Mouse (Mus musculus): ENCODE data around the gene 4931428F04Rik. TPM values are rescaled to one million over a fixed set of nuclear protein-coding genes. Genes with fewer than 3 reads are reported as not detected.
A peak's percentile ranks its signal among the peaks of the same experiment; 100 is the strongest.
"Not testable (repeated sequence)": the region's sequence is repeated elsewhere in the genome, so short reads cannot be mapped to it uniquely, and the experiment has no call there.

4931428F04Rik gene
- total RNA-seq, 2 experiments from 2014 or later, result 0.93 to 2.7 TPM

DNA sequence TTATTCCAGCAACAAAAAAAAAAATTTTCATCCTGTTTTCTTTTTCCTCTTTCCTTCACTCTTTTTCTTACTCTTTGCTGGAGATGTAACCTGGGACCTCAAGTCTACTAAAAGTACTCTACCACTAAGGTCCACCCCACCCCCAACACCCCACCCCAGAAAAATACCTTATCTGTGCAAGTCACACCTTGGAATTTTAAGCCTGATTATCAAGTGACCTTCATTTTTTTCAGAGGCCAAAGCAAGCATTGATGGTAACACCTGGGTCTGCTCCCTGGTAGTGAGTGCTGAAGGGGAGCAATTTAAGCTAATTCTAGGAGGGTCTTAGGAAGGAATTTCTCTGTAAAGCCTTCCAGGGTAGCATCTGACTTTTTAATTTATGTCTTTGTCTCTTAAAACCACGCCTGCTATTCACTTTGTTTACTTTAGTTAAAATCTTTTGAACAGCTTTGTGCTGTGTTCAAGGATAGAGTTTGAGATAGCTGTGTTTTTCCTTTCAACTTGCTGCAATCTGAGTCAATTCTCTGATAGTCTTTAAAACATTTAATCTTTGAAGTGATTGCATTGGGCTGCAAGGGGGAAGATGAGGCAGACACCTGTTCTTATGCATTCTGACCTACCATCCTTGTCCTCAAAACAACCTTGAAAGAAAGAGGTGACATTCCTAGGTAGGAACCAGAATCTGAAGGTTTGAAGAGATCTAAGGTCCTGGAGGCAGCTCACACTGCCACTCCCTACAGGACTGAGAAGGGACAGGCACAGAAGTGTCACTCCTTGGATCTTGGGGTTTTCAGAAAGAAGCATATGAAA lies 56.3 kb downstream of the 4931428F04Rik start:
- ATAC-seq (replicated peaks; ENCODE audit: poor library complexity, severe bottlenecking), result no peak

DNA sequence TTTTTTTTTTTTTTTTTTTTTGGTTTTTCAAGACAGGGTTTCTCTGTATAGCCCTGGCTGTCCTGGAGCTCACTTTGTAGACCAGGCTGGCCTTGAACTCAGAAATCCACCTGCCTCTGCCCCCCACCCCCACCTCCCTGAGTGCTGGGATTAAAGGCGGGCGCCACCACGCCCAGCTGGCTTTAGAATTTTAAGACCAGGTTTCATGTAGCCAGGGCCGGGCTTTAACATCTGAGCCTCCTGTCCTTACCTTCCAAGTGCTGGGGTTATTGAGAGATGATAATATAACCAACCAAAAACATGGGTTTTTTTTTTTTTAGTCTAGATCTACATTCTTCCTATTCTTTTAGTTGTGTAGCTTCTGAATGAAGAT lies 57.4 kb downstream of the 4931428F04Rik start:
- ATAC-seq (replicated peaks; ENCODE audit: poor library complexity, severe bottlenecking), result not testable (repeated sequence)

DNA sequence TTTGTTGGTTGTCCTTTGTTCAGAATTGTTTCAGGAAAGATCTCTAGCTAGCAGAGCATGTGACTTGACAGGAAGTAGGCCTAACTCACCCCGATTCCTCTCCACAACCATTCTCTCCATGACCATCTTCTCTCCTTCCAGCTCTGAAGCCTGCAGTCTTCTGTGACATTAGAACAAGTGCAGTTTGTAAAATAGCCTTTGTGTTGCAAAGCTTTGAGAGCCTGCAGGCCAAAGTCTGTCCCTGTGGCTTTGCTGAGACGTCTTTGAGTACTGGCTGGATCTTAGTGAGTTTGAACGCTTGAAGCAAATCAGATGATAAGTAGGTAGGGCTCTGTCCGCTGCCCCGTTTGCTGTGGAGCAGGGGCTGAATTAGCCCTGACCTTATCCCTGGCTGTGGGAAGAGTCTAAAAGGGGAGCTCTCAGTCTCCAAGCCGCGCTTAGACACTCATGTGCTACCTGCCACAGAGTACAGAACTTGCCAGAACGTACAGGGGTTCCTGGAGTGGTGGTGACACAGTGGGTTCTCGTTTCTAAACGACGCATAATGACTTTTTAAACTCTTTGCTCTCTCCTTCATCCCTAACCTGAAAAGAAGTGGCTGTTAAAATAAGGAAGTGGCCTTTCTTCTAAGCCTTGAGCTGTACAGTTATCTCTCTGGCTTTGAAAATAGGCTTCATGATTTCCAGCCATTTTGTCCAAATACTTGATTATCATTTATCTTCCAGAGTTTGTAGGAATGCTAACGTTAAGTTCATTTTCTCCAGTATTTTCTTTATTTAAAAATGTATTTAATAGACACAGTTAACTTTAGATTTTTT lies 58.0 kb downstream of the 4931428F04Rik start:
- peak; percentile 59 for ATAC-seq (replicated peaks; ENCODE audit: poor library complexity, severe bottlenecking)

Other genes with a start within 250 kb of the 4931428F04Rik start
- not detected in 2 replicates for gene Ces3a, start 241.3 kb downstream of the 4931428F04Rik start, total RNA-seq (2014; fragmentation: Nextera tagmentation)
- gene Ces3a, start 241.3 kb downstream of the 4931428F04Rik start, total RNA-seq (2017), result not detected in 2 replicates
- gene Ces3b, start 206.1 kb downstream of the 4931428F04Rik start, total RNA-seq (2014; fragmentation: Nextera tagmentation), result not detected in 2 replicates
- not detected in 2 replicates for gene Ces3b, start 206.1 kb downstream of the 4931428F04Rik start, total RNA-seq (2017)
- not detected in 2 replicates for gene Ces4a, start 158.1 kb downstream of the 4931428F04Rik start, total RNA-seq (2014; fragmentation: Nextera tagmentation)
- gene Ces4a, start 158.1 kb downstream of the 4931428F04Rik start, total RNA-seq (2017), result not detected in 2 replicates
- gene Cbfb, start 119.2 kb downstream of the 4931428F04Rik start, total RNA-seq (2014; fragmentation: Nextera tagmentation), result 119 and 135 TPM in 2 replicates
- gene Cbfb, start 119.2 kb downstream of the 4931428F04Rik start, total RNA-seq (2017), result 177 and 185 TPM in 2 replicates
- 30.9 and 41.0 TPM in 2 replicates for gene D230025D16Rik, start 64.7 kb downstream of the 4931428F04Rik start, total RNA-seq (2014; fragmentation: Nextera tagmentation)
- 21.8 and 25.7 TPM in 2 replicates for gene D230025D16Rik, start 64.7 kb downstream of the 4931428F04Rik start, total RNA-seq (2017)
- gene B3gnt9, start 34.7 kb downstream of the 4931428F04Rik start, total RNA-seq (2014; fragmentation: Nextera tagmentation), result 0.32 TPM in 1 of 2 replicates, not detected in the other
- 1.0 TPM in 1 of 2 replicates, not detected in the other for gene B3gnt9, start 34.7 kb downstream of the 4931428F04Rik start, total RNA-seq (2017)
- gene Tradd, start 25.3 kb downstream of the 4931428F04Rik start, total RNA-seq (2014; fragmentation: Nextera tagmentation), result 8.7 and 9.4 TPM in 2 replicates
- gene Tradd, start 25.3 kb downstream of the 4931428F04Rik start, total RNA-seq (2017), result 15.8 and 21.0 TPM in 2 replicates
- 0.21 and 4.4 TPM in 2 replicates for gene Fbxl8, start 25.2 kb downstream of the 4931428F04Rik start, total RNA-seq (2014; fragmentation: Nextera tagmentation)
- 1.7 and 3.6 TPM in 2 replicates for gene Fbxl8, start 25.2 kb downstream of the 4931428F04Rik start, total RNA-seq (2017)
- gene Hsf4, start 20.1 kb downstream of the 4931428F04Rik start, total RNA-seq (2014; fragmentation: Nextera tagmentation), result not detected in 2 replicates
- not detected in 2 replicates for gene Hsf4, start 20.1 kb downstream of the 4931428F04Rik start, total RNA-seq (2017)
- gene Nol3, start 13.7 kb downstream of the 4931428F04Rik start, total RNA-seq (2014; fragmentation: Nextera tagmentation), result not detected in 2 replicates
- not detected in 2 replicates for gene Nol3, start 13.7 kb downstream of the 4931428F04Rik start, total RNA-seq (2017)
- not detected in 2 replicates for gene Exoc3l, start 6.2 kb upstream of the 4931428F04Rik start, total RNA-seq (2014; fragmentation: Nextera tagmentation)
- 0.60 and 2.5 TPM in 2 replicates for gene Exoc3l, start 6.2 kb upstream of the 4931428F04Rik start, total RNA-seq (2017)
- 139 and 170 TPM in 2 replicates for gene E2f4, start 7.8 kb upstream of the 4931428F04Rik start, total RNA-seq (2014; fragmentation: Nextera tagmentation)
- gene E2f4, start 7.8 kb upstream of the 4931428F04Rik start, total RNA-seq (2017), result 44.3 and 50.9 TPM in 2 replicates
- gene Elmo3, start 15.7 kb upstream of the 4931428F04Rik start, total RNA-seq (2014; fragmentation: Nextera tagmentation), result 2.6 and 5.6 TPM in 2 replicates
- gene Elmo3, start 15.7 kb upstream of the 4931428F04Rik start, total RNA-seq (2017), result 0.05 and 3.2 TPM in 2 replicates
- gene Lrrc29, start 36.4 kb upstream of the 4931428F04Rik start, total RNA-seq (2014; fragmentation: Nextera tagmentation), result 5.2 and 5.3 TPM in 2 replicates
- gene Lrrc29, start 36.4 kb upstream of the 4931428F04Rik start, total RNA-seq (2017), result 2.0 and 2.3 TPM in 2 replicates
- 82.8 and 106 TPM in 2 replicates for gene Tmem208, start 36.5 kb upstream of the 4931428F04Rik start, total RNA-seq (2014; fragmentation: Nextera tagmentation)
- 37.1 and 64.8 TPM in 2 replicates for gene Tmem208, start 36.5 kb upstream of the 4931428F04Rik start, total RNA-seq (2017)
- 7.0 and 12.9 TPM in 2 replicates for gene Fhod1, start 58.1 kb upstream of the 4931428F04Rik start, total RNA-seq (2014; fragmentation: Nextera tagmentation)
- gene Fhod1, start 58.1 kb upstream of the 4931428F04Rik start, total RNA-seq (2017), result 2.5 and 2.6 TPM in 2 replicates
- gene Slc9a5, start 59.0 kb upstream of the 4931428F04Rik start, total RNA-seq (2014; fragmentation: Nextera tagmentation), result 0.82 and 3.8 TPM in 2 replicates
- gene Slc9a5, start 59.0 kb upstream of the 4931428F04Rik start, total RNA-seq (2017), result 0.41 and 0.73 TPM in 2 replicates
- 0.47 TPM in 1 of 2 replicates, not detected in the other for gene Plekhg4, start 83.4 kb upstream of the 4931428F04Rik start, total RNA-seq (2014; fragmentation: Nextera tagmentation)
- gene Plekhg4, start 83.4 kb upstream of the 4931428F04Rik start, total RNA-seq (2017), result 0.09 TPM in 1 of 2 replicates, not detected in the other
- gene Kctd19, start 123.6 kb upstream of the 4931428F04Rik start, total RNA-seq (2014; fragmentation: Nextera tagmentation), result not detected in 2 replicates
- not detected in 2 replicates for gene Kctd19, start 123.6 kb upstream of the 4931428F04Rik start, total RNA-seq (2017)
- 0.36 TPM in 1 of 2 replicates, not detected in the other for gene Lrrc36, start 123.7 kb upstream of the 4931428F04Rik start, total RNA-seq (2014; fragmentation: Nextera tagmentation)
- gene Lrrc36, start 123.7 kb upstream of the 4931428F04Rik start, total RNA-seq (2017), result not detected in 2 replicates
- gene Tppp3, start 181.7 kb upstream of the 4931428F04Rik start, total RNA-seq (2014; fragmentation: Nextera tagmentation), result not detected in 2 replicates
- not detected in 2 replicates for gene Tppp3, start 181.7 kb upstream of the 4931428F04Rik start, total RNA-seq (2017)
- gene Zdhhc1, start 207.0 kb upstream of the 4931428F04Rik start, total RNA-seq (2014; fragmentation: Nextera tagmentation), result 1.8 and 10.4 TPM in 2 replicates
- gene Zdhhc1, start 207.0 kb upstream of the 4931428F04Rik start, total RNA-seq (2017), result 3.6 and 4.6 TPM in 2 replicates
- gene Hsd11b2, start 228.9 kb upstream of the 4931428F04Rik start, total RNA-seq (2014; fragmentation: Nextera tagmentation), result not detected in 2 replicates
- not detected in 2 replicates for gene Hsd11b2, start 228.9 kb upstream of the 4931428F04Rik start, total RNA-seq (2017)

Data from granulocyte monocyte progenitor cell, adult 5-6 weeks (primary cell).